Mouse (Mus musculus) adrenal gland, adult (tissue): ENCODE measurements around the gene Ckmt2.
A peak's percentile ranks its signal among the peaks of the same experiment; 100 is the strongest.

Experiments used
- DNase-seq, 2 experiments: peaks; one replicate each; pipeline ENCODE4 v3.0.0; 2022 to 2023; ENCODE audit warnings: low spot score in 1 of 2; ENCODE audit not compliant: inconsistent age in 2 of 2

The Ckmt2 gene

DNA sequence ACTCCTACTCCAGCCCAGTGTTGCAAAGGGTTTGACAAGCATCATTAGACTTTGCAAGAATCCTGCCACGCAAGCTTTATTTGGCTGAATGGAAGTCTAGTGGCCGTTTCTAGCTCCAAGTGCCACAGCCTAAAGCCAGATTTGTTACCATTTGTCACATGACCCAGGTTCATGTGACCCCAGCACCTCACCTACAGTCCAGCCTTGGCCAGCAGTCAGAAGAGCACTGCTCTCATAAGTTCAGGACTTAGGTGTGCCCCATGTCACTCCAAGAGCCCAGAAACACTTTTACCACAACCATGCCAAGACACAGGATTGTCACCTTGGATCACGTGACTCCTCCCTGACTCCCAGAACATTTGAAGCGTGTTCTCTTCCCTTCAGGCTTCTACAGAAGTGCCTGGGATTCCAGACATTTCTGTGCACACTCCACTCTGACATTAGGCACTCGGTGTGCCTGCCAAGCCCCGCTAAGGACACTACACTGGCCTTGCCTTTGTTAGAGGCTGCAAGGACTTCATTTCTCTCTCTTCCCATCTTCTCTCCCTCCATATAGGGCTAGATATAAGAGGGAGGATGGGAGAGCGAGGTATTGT is 2.9 kb downstream of the Ckmt2 start:
- DNase-seq: no peak

- no peak for DNase-seq
Observed at GRCm38 (mm10) chr13:91868577-91868976, 8.1 kb downstream of the Ckmt2 start.

DNA sequence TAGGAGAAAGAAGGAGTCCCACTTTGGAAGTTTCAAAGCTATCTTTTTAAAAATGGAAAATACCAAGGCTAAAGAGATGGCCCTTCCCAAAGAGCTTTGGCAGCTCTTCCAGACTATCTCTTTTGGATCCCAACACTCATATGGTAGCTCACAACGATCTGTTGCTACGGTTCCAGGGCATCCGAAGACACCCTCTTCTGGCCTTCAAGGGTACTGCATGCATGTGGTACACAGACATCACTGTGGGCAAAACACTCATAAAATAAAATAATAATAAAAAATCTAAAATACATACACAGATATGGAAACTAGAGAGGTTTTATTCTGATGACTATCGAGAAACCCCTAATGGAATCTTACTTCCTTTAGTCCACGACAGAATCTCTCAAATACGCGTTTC is 17.9 kb downstream of the Ckmt2 start:
- DNase-seq: peak in 1 of 2 experiments; percentile 43

GRCm38 (mm10) chr13:91857427-91857826 is 19.3 kb downstream of the Ckmt2 start:
- DNase-seq: no peak

DNA sequence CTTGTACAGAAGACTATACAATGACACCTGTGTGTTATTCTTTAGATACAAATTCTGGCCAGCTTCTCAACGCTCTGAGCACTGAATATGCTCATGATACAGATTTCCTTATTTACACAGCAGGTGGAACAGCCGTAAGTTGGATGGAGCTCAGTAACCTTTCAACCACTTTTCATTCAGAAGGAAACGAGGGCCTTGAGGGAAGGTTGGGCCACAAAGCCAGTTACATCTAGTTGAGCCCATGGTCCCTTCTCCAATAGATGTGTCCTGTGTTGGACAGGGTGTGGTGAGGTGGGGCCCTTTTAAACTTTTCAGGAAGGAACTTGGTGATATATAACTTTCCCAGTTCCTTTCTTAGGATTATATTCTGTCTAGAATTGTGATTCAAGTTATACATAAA is 22.3 kb downstream of the Ckmt2 start:
- DNase-seq: no peak

DNA sequence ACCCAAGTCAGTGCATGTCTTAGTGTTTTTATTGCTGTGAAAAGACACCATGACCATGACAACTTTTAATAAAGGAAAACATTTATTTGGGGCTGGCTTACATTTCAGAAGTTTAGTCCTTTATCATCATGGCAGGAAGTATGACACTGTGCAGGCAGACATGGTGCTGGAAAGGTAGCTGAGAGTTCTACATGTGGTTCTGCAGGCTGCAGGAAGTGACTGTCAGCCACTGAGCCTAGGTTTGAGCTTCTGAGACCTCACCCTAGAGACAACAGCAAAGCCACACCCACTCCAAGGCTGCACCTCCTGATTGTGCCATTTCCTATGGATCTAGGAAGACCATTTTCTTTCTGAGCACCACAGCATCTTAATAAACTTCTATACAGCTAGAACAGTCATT is 48.8 kb downstream of the Ckmt2 start:
- DNase-seq: no peak

GRCm38 (mm10) chr13:91826066-91826465 is 50.6 kb downstream of the Ckmt2 start:
- no peak for DNase-seq

- no peak for DNase-seq
Observed at GRCm38 (mm10) chr13:91824845-91825550, 51.7 kb downstream of the Ckmt2 start.

DNA sequence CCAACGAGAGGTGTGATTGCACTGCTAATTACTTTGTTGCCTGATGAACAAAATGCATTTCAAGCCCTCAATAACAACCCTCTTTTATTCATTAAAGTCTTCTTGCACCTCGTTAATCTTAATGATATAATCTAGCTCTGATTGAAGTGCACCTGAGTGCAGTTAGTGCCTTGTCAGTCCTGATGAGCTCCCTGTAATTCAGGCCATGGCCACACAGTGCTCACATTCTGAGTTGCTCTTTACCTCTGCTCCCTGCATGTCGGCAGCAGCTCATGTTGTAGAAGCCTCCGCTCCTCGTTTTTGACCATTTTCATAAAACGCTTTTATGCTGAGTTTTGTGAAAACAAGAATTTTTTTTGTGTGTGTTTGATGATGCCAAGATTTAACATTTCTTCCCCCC is 53.0 kb downstream of the Ckmt2 start:
- DNase-seq: no peak

- no peak for DNase-seq
Observed at GRCm38 (mm10) chr13:91814670-91815069, 62.0 kb downstream of the Ckmt2 start.

DNA sequence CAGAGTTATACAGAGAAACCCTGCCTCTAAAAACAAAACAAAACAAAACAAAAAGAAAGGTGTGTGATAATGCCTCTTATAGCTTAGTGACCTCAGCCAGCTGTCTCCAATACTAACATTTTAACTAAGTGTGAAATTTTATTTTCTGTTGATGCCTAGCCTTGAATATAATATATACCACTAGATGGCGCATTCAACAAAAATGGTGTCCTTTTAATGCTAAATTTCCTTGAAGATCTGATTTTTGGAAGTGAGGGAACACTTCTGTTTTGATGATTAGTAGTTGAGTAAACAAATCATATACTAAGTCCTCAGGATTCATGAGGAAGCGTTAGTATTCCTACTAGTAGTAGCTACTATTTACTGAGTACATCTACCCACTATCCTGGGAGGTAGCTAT is 67.2 kb downstream of the Ckmt2 start:
- DNase-seq: peak in 1 of 2 experiments; percentile 38

DNA sequence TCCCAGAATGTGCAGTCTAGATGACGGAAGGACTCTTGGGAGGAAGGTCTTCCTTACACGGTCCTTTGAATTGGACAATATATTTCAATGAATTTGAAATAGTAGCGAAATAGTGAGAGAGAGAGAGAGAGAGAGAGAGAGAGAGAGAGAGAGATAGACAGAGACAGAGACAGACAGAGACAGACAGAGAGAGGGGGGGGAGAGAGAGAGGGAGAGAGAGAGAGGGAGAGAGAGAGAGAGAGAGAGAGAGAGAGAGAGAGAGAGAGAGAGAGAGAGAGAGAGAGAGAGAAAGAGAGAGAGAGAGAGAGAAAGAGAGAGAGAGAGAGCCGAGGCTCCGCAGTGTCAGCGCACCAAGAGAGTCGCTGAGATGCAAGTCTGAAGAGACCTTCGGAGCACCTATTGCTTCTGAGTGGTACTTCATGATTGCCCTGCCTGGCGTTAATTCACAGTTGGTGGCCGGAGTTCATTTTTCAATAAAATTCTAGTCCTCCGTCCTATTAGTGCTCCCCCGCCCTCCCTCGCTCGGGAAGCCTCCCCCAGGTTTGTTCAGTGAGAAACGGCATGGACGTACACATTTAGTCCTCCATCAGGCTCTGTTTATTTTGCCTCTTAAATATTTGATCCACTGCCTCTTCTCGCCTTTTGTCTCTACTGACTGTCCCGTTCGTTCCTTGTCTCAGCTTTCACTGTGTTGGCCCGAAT is 68.7 kb downstream of the Ckmt2 start:
- DNase-seq: peak in 1 of 2 experiments; percentile 55

GRCm38 (mm10) chr13:91807155-91807839 is 69.4 kb downstream of the Ckmt2 start, which contains the start of gene Zcchc9:
TSS of gene Zcchc9 (minus strand) at chr13:91807705.
- DNase-seq: peak; percentile 90 to 97
